Comparison of ENCODE assay signal across 8 mouse cellular contexts in genomic region chr9:35166144-35166797, GRCm38 (mm10). TPM values are rescaled to one million over a fixed set of nuclear protein-coding genes. Genes with fewer than 3 reads are reported as not detected.
A peak's percentile ranks its signal among the peaks of the same experiment; 100 is the strongest.
DNase-seq lines count a peak whose midpoint lies in the region; ATAC-seq lines count a peak whose summit lies in the region.

No protein-coding gene starts in this region.

- H3K4me3 ChIP-seq in forebrain, embryonic 14.5 days (ENCODE audit: low read depth, low read length), result no peak overlapping the region
- no peak overlapping the region for H3K4me3 ChIP-seq in limb, embryonic 12.5 days (replicated peaks)
- no peak overlapping the region for H3K4me3 ChIP-seq in midbrain, embryonic 16.5 days (ENCODE audit: low read depth, low read length)

- H3K27ac ChIP-seq in forebrain, embryonic 14.5 days (ENCODE audit: low read depth, low read length), result 0 out of 2 replicates have a peak overlapping the region, but pooled peaks have one; percentile 49
- no peak overlapping the region for H3K27ac ChIP-seq in limb, embryonic 12.5 days
- no peak overlapping the region for H3K27ac ChIP-seq in midbrain, embryonic 16.5 days (ENCODE audit: low read length)

- no peaks in the 10 kb centered on the region for H3K9me3 ChIP-seq in forebrain, embryonic 14.5 days (replicated peaks; ENCODE audit: control insufficient read depth, low read length)
- no peaks in the 10 kb centered on the region for H3K9me3 ChIP-seq in limb, embryonic 12.5 days
- no peaks in the 10 kb centered on the region for H3K9me3 ChIP-seq in midbrain, embryonic 16.5 days (replicated peaks; ENCODE audit: control insufficient read depth, low read length, poor library complexity, severe bottlenecking)

- H3K9ac ChIP-seq in forebrain, embryonic 14.5 days (ENCODE audit: low read length), result no peak overlapping the region
- H3K9ac ChIP-seq in limb, embryonic 12.5 days (replicated peaks), result no peak overlapping the region
- H3K9ac ChIP-seq in midbrain, embryonic 16.5 days (ENCODE audit: low read depth, low read length), result no peak overlapping the region

- WGBS in forebrain, embryonic 14.5 days, result 19% methylated on average over 2 of the region's 3 CpGs
- 29% methylated on average over 3 of the region's 3 CpGs for WGBS in limb, embryonic 12.5 days
- WGBS in midbrain, embryonic 16.5 days, result 14% methylated on average over 3 of the region's 3 CpGs

- peak; percentile 53 for DNase-seq in cerebellum, adult 9-10 months
- DNase-seq in cerebellum, adult 8-10 months, result no peak
- DNase-seq in Muller cell, postnatal 12 days (ENCODE audit: inconsistent ontology term), result peak; percentile 58
- peak; percentile 80 for DNase-seq in forebrain, embryonic 14.5 days (ENCODE audit: low spot score)
- no peak for DNase-seq in T-cell, adult 2 months (ENCODE audit: low spot score)

- peaks cover 17% of the 10 kb centered on the region for H3K36me3 ChIP-seq in forebrain, embryonic 14.5 days (ENCODE audit: control insufficient read depth, insufficient read depth, low read length)
- H3K36me3 ChIP-seq in limb, embryonic 12.5 days, result peaks cover 26% of the 10 kb centered on the region
- H3K36me3 ChIP-seq in midbrain, embryonic 16.5 days (ENCODE audit: control insufficient read depth, insufficient read depth, low read length), result peaks cover 12% of the 10 kb centered on the region

- H3K4me2 ChIP-seq in forebrain, embryonic 14.5 days (ENCODE audit: low read length), result no peak overlapping the region
- no peak overlapping the region for H3K4me2 ChIP-seq in limb, embryonic 12.5 days
- H3K4me2 ChIP-seq in midbrain, embryonic 16.5 days (ENCODE audit: low read length), result no peak overlapping the region

- H3K27me3 ChIP-seq in forebrain, embryonic 14.5 days (replicated peaks; ENCODE audit: control insufficient read depth, insufficient read depth, low read length), result no peaks in the 10 kb centered on the region
- no peaks in the 10 kb centered on the region for H3K27me3 ChIP-seq in limb, embryonic 12.5 days
- H3K27me3 ChIP-seq in midbrain, embryonic 16.5 days (ENCODE audit: control insufficient read depth, insufficient read depth, low read depth, low read length), result no peaks in the 10 kb centered on the region

- ATAC-seq in forebrain, embryonic 14.5 days, result peak; percentile 68
- 0 out of 2 replicates have a peak, but pooled peaks have one; percentile 47 for ATAC-seq in limb, embryonic 12.5 days (ENCODE audit: insufficient number of reproducible peaks, insufficient read depth, low FRiP score, low TSS enrichment, low read depth)
- peak; percentile 65; the same call in 1 of the 2 replicates for ATAC-seq in midbrain, embryonic 16.5 days
- ATAC-seq in monocyte, adult 5-6 weeks (replicated peaks; ENCODE audit: insufficient number of reproducible peaks, low FRiP score, low TSS enrichment, poor library complexity, severe bottlenecking), result no peak

- peaks cover 4% of the 10 kb centered on the region; the same call in 1 of the 2 replicates for H3K4me1 ChIP-seq in forebrain, embryonic 14.5 days (ENCODE audit: control insufficient read depth, insufficient read depth, low read length)
- H3K4me1 ChIP-seq in limb, embryonic 12.5 days (replicated peaks), result no peaks in the 10 kb centered on the region
- 0 out of 2 replicates have a peak, but pooled peaks cover 3% of the 10 kb centered on the region for H3K4me1 ChIP-seq in midbrain, embryonic 16.5 days (ENCODE audit: control insufficient read depth, insufficient read depth, low read length)

RNA-seq across cellular contexts. Expression of gene Dcps, which starts 9.6 kb away (rescaled TPM):
- polyA plus RNA-seq in forebrain, embryonic 14.5 days (2014; fragmentation: Nextera tagmentation; extraction: Ambion mirVana), result 93.2 and 94.8 TPM in 2 replicates
- polyA plus RNA-seq in limb, embryonic 12.5 days (2016; fragmentation: Nextera tagmentation; extraction: Ambion mirVana), result 78.5 and 85.6 TPM in 2 replicates
- polyA plus RNA-seq in midbrain, embryonic 16.5 days (2015; fragmentation: Nextera tagmentation; extraction: Ambion mirVana), result 73.4 and 79.2 TPM in 2 replicates
- total RNA-seq in monocyte, adult 5-6 weeks (2017), result 22.0 to 26.1 TPM (median 25.5 TPM) in 3 replicates

RNA-seq across cellular contexts. Expression of gene Srpr, which starts 33.7 kb away (rescaled TPM):
- 55.1 and 59.0 TPM in 2 replicates for polyA plus RNA-seq in forebrain, embryonic 14.5 days (2014; fragmentation: Nextera tagmentation; extraction: Ambion mirVana)
- polyA plus RNA-seq in limb, embryonic 12.5 days (2016; fragmentation: Nextera tagmentation; extraction: Ambion mirVana), result 97.6 and 105 TPM in 2 replicates
- polyA plus RNA-seq in midbrain, embryonic 16.5 days (2015; fragmentation: Nextera tagmentation; extraction: Ambion mirVana), result 65.8 and 68.2 TPM in 2 replicates
- 44.4 to 75.2 TPM (median 54.0 TPM) in 3 replicates for total RNA-seq in monocyte, adult 5-6 weeks (2017)

RNA-seq across cellular contexts. Expression of gene Tirap, which starts 33.8 kb away (rescaled TPM):
- 3.5 and 3.7 TPM in 2 replicates for polyA plus RNA-seq in forebrain, embryonic 14.5 days (2014; fragmentation: Nextera tagmentation; extraction: Ambion mirVana)
- 14.9 and 15.7 TPM in 2 replicates for polyA plus RNA-seq in limb, embryonic 12.5 days (2016; fragmentation: Nextera tagmentation; extraction: Ambion mirVana)
- polyA plus RNA-seq in midbrain, embryonic 16.5 days (2015; fragmentation: Nextera tagmentation; extraction: Ambion mirVana), result 4.3 and 4.6 TPM in 2 replicates
- 9.9 to 13.5 TPM (median 12.9 TPM) in 3 replicates for total RNA-seq in monocyte, adult 5-6 weeks (2017)

RNA-seq across cellular contexts. Expression of gene Foxred1, which starts 44.6 kb away (rescaled TPM):
- polyA plus RNA-seq in forebrain, embryonic 14.5 days (2014; fragmentation: Nextera tagmentation; extraction: Ambion mirVana), result 24.9 and 27.8 TPM in 2 replicates
- polyA plus RNA-seq in limb, embryonic 12.5 days (2016; fragmentation: Nextera tagmentation; extraction: Ambion mirVana), result 48.2 and 52.1 TPM in 2 replicates
- polyA plus RNA-seq in midbrain, embryonic 16.5 days (2015; fragmentation: Nextera tagmentation; extraction: Ambion mirVana), result 49.8 and 51.2 TPM in 2 replicates
- total RNA-seq in monocyte, adult 5-6 weeks (2017), result 33.0 to 49.7 TPM (median 42.1 TPM) in 3 replicates

RNA-seq across cellular contexts. Expression of gene St3gal4, which starts 47.2 kb away (rescaled TPM):
- 10.1 and 12.3 TPM in 2 replicates for polyA plus RNA-seq in forebrain, embryonic 14.5 days (2014; fragmentation: Nextera tagmentation; extraction: Ambion mirVana)
- 29.7 and 30.3 TPM in 2 replicates for polyA plus RNA-seq in limb, embryonic 12.5 days (2016; fragmentation: Nextera tagmentation; extraction: Ambion mirVana)
- polyA plus RNA-seq in midbrain, embryonic 16.5 days (2015; fragmentation: Nextera tagmentation; extraction: Ambion mirVana), result 15.9 and 17.9 TPM in 2 replicates
- total RNA-seq in monocyte, adult 5-6 weeks (2017), result 110 to 141 TPM (median 113 TPM) in 3 replicates

Comparison
In these comparisons a context has a peak if more than half of its experiments do, and no peak if none do; other contexts are left out.
1. DNase-seq: peak in cerebellum, adult 9-10 months (single experiment), Muller cell, postnatal 12 days (single experiment) and forebrain, embryonic 14.5 days (single experiment); none in cerebellum, adult 8-10 months (single experiment) and T-cell, adult 2 months (single experiment).